33 mouse cellular contexts compared by ENCODE assay signal in genomic region chr4:115764581-115764980, GRCm38 (mm10). TPM values are rescaled to one million over a fixed set of nuclear protein-coding genes. Genes with fewer than 3 reads are reported as not detected.
"Had no signal": no experiment of that assay in that cellular context is flagged by ENCODE, and none has a peak within 500 bp of the region (broad histone marks: within the 10 kb centered on the region; RNA-seq: fewer than 3 reads in every experiment).

No protein-coding gene starts in this region.

- H3K27me3 ChIP-seq: heart, embryonic 12.5 days; hindbrain, embryonic 12.5 days; kidney, embryonic 15.5 days; limb, embryonic 13.5 days; limb, embryonic 15.5 days; liver, embryonic 12.5 days had no signal

- ATAC-seq: forebrain, postnatal 0 days; intestine, embryonic 16.5 days; liver, embryonic 12.5 days had no signal

- H3K9ac ChIP-seq: forebrain, postnatal 0 days; heart, embryonic 12.5 days; hindbrain, embryonic 12.5 days; kidney, embryonic 15.5 days; limb, embryonic 13.5 days; limb, embryonic 15.5 days; liver, embryonic 12.5 days; liver, embryonic 14.5 days had no signal

- H3K4me2 ChIP-seq: heart, embryonic 12.5 days; hindbrain, embryonic 12.5 days; kidney, embryonic 15.5 days; limb, embryonic 13.5 days; limb, embryonic 15.5 days; liver, embryonic 12.5 days had no signal

- H3K9me3 ChIP-seq: heart, embryonic 10.5 days; heart, embryonic 12.5 days; hindbrain, embryonic 12.5 days; kidney, embryonic 15.5 days; limb, embryonic 13.5 days; limb, embryonic 15.5 days; liver, embryonic 12.5 days had no signal

- H3K4me3 ChIP-seq: heart, embryonic 10.5 days; heart, embryonic 12.5 days; hindbrain, embryonic 12.5 days; kidney, embryonic 15.5 days; limb, embryonic 13.5 days; limb, embryonic 15.5 days; liver, embryonic 12.5 days had no signal

- DNase-seq: forebrain, postnatal 0 days; gastrocnemius, postnatal 14 days; gastrocnemius, postnatal 36 days; heart, adult 18-20 months; heart, postnatal 10 days; heart, postnatal 36 days; kidney, adult 11 months; kidney, adult 2 months; kidney, adult 9 months; kidney, postnatal 14 days; kidney, postnatal 36 days; layer of hippocampus, adult 9-11 months; layer of hippocampus, postnatal 36 days; left cerebral cortex, postnatal 4 days had no signal

- H3K27ac ChIP-seq: heart, embryonic 10.5 days; hindbrain, embryonic 12.5 days; kidney, embryonic 15.5 days; kidney, postnatal 0 days; limb, embryonic 13.5 days; limb, embryonic 15.5 days; liver, embryonic 12.5 days; liver, embryonic 14.5 days had no signal

- H3K4me1 ChIP-seq: heart, embryonic 10.5 days; heart, embryonic 12.5 days; hindbrain, embryonic 12.5 days; liver, embryonic 12.5 days had no signal

RNA-seq across cellular contexts. Expression of gene Tex38, which starts 16.2 kb away (rescaled TPM):
- total RNA-seq: hematopoietic stem cell, adult 5-6 weeks; layer of hippocampus, adult 18-20 months; layer of hippocampus, postnatal 14 days; layer of hippocampus, postnatal 36 days; left cerebral cortex, adult 18-20 months; left cerebral cortex, postnatal 10 days; left cerebral cortex, postnatal 25 days; liver, adult 2 months had no signal
- polyA plus RNA-seq: heart, embryonic 16.5 days; hindbrain, embryonic 12.5 days; liver, embryonic 12.5 days; liver, embryonic 16.5 days had no signal
